Mouse (Mus musculus) olfactory bulb, adult 2 months (tissue): Measurements from ENCODE around the gene Inpp5d. TPM values are rescaled to one million over a fixed set of nuclear protein-coding genes. Genes with fewer than 3 reads are reported as not detected.
"Not testable (repeated sequence)": the region's sequence is repeated elsewhere in the genome, so short reads cannot be mapped to it uniquely, and the experiment has no call there.

Experiments
- H3K27ac ChIP-seq: fragments of 200-500 bp; 2 replicates; pipeline ENCODE4 v1.5.1; 2012; ENCODE audit warnings: low read depth, low read length; ENCODE audit not compliant: insufficient read depth
- H3K4me1 ChIP-seq: fragments of 200-500 bp; 2 replicates; pipeline ENCODE4 v1.6.1; 2012; ENCODE audit warnings: low read length; ENCODE audit not compliant: control insufficient read depth, insufficient read depth
- H3K4me3 ChIP-seq: fragments of 200-500 bp; 2 replicates; pipeline ENCODE4 v1.5.1; 2012; ENCODE audit warnings: mild to moderate bottlenecking, low read depth, low read length, moderate library complexity; ENCODE audit not compliant: insufficient read depth
- CTCF ChIP-seq: fragments of 200-500 bp; IDR thresholded peaks from 2 replicates; pipeline ENCODE4 v1.5.1; 2012; ENCODE audit warnings: low read depth, mild to moderate bottlenecking, low read length, moderate library complexity; ENCODE audit not compliant: insufficient read depth
- POLR2A ChIP-seq: fragments of 200-500 bp; IDR thresholded peaks from 2 replicates; pipeline ENCODE4 v1.6.1; 2012; ENCODE audit warnings: mild to moderate bottlenecking, low read depth, low read length, moderate library complexity; ENCODE audit not compliant: insufficient read depth
- WGBS: fragments of 180-500 bp; shearing (Covaris S2); methylation state at CpG from one replicate; pipeline ENCODE4 v1.1.7; 2018; 5-methylcytosine and 5-hydroxymethylcytosine counted together
- polyA plus RNA-seq: library from polyadenylated mRNA; stranded (reverse); fragments of >200 nt; gene quantifications from 2 replicates; pipeline ENCODE4 v1.2.4, GENCODE M21; 2012; ENCODE audit warnings: low replicate concordance; ENCODE audit not compliant: missing spikeins, insufficient read depth, insufficient read length

Gene Inpp5d
- polyA plus RNA-seq, 1 experiment, result not detected

- no peaks in the 10 kb centered on the region for H3K4me1 ChIP-seq
- no peak overlapping the region for H3K27ac ChIP-seq
- no peak overlapping the region for H3K4me3 ChIP-seq
- 56% methylated on average over 5 of the region's 5 CpGs for WGBS
- no peak for TF ChIP-seq CTCF
- TF ChIP-seq POLR2A, result no peak
Measured at GRCm38 (mm10) chr1:87679089-87679488, 59.0 kb downstream of the Inpp5d start.

- TF ChIP-seq CTCF, result no peak
- no peak for TF ChIP-seq POLR2A
- Histone ChIP-seq H3K4me1 (no peaks in the 10 kb centered on the region), H3K27ac (no peak overlapping the region), H3K4me3 (no peak overlapping the region)
- 68% methylated on average over 4 of the region's 4 CpGs for WGBS
Measured at GRCm38 (mm10) chr1:87680950-87681349, 60.8 kb downstream of the Inpp5d start.

- not testable (repeated sequence) for H3K27ac ChIP-seq, H3K4me1 ChIP-seq, H3K4me3 ChIP-seq
- WGBS, result 85% methylated on average over 7 of the region's 7 CpGs
Measured at GRCm38 (mm10) chr1:87682473-87682872, 62.4 kb downstream of the Inpp5d start.

DNA sequence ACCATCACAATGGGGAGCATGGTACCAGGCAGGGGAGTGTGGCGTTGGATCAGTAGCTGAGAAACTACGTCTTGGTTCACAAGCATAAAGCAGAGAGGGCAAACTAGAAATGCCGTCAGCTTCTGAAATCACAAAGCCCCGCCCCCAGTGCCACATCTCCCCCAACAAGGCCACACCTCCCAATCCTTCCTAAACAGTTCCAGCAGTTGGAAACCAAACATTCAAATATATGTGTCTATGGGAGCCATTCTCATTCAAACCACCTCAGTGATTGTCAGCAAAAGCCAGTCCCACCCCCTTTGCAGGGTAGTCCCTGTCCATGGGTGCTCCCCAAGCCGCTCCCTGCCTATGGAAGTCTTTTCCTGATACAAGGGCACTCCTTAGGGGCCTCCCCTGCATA, 64.0 kb downstream of the Inpp5d start:
- Histone ChIP-seq H3K4me3 (no peak overlapping the region), H3K27ac (no peak overlapping the region), H3K4me1 (no peaks in the 10 kb centered on the region)
- 90% methylated on average over 5 of the region's 5 CpGs for WGBS
- no peak for TF ChIP-seq CTCF
- TF ChIP-seq POLR2A, result no peak

- TF ChIP-seq POLR2A (no peak), CTCF (no peak)
- H3K4me1 ChIP-seq, result no peaks in the 10 kb centered on the region
- no peak overlapping the region for H3K27ac ChIP-seq
- no peak overlapping the region for H3K4me3 ChIP-seq
- 57% methylated on average over 3 of the region's 3 CpGs for WGBS
Measured at GRCm38 (mm10) chr1:87684791-87685190, 64.7 kb downstream of the Inpp5d start.

DNA sequence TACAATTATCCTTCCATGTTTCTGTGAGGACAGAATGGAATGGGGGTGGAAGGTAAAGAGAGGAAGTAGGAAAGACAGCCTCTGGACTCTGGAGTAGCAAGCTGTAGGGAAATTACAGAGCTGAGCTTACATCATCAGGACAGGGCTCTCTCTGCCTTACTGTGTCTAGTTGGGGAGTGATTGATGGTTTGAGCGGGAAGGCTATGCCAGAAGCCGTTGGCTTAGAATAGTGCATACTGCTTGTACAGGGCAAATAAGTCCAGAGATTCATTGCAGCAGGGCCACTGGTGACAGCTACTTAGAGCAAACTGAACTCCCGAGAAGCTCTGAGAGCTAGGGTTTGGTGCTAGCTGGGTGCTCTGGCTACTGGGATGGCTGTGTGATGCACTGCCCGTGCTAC, 66.2 kb downstream of the Inpp5d start:
- Histone ChIP-seq H3K4me3 (no peak overlapping the region), H3K4me1 (no peaks in the 10 kb centered on the region), H3K27ac (no peak overlapping the region)
- 71% methylated on average over 4 of the region's 4 CpGs for WGBS
- TF ChIP-seq CTCF (no peak), POLR2A (no peak)

- no peak overlapping the region for H3K4me3 ChIP-seq
- WGBS, result 39% methylated on average over 1 of the region's 1 CpGs
- TF ChIP-seq CTCF, result no peak
- TF ChIP-seq POLR2A, result no peak
- no peak overlapping the region for H3K27ac ChIP-seq
- H3K4me1 ChIP-seq, result no peaks in the 10 kb centered on the region
Measured at GRCm38 (mm10) chr1:87687009-87687408, 66.9 kb downstream of the Inpp5d start.

DNA sequence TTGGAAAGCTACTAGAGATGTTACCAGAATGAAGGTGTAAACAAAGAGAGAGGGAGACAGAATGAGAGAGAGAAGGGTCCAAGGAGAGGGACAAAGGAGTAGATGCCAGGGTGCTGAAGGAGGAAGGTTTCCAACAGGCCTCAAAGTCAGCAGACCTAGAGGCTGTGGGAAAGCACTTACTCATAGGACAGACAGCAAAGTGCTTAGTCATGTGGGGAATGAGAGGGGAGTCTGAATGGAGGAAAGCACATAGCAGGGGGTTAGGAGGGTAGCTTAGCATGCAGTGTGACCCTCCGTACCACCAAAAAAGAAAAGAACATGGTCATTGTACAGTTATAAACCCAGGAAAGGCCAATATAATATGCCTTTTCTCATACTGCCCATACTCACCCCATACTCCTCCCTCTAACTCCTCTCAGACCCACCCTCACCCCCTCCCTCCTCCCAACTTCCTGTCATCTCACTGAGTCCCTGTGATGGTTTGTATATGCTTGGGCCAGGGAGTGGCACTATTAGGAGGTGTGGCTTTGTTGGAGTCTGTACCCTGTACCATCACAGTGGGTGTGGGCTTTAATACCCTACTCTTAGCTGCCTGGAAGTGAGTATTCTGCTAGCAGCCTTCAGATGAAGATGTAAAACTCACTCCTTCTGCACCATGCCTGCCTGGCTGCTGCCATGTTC, 69.7 kb downstream of the Inpp5d start:
- no peaks in the 10 kb centered on the region for H3K4me1 ChIP-seq
- WGBS, result 78% methylated on average over 1 of the region's 1 CpGs
- no peak for TF ChIP-seq POLR2A
- no peak for TF ChIP-seq CTCF
- no peak overlapping the region for H3K27ac ChIP-seq
- H3K4me3 ChIP-seq, result no peak overlapping the region

GRCm38 (mm10) chr1:87696358-87696757, 76.2 kb downstream of the Inpp5d start:
- no peak for TF ChIP-seq POLR2A
- no peak overlapping the region for H3K27ac ChIP-seq
- 81% methylated on average over 5 of the region's 5 CpGs for WGBS
- peaks cover 4% of the 10 kb centered on the region; the same call in 1 of the 2 replicates for H3K4me1 ChIP-seq
- no peak overlapping the region for H3K4me3 ChIP-seq

GRCm38 (mm10) chr1:87698010-87698409, 77.9 kb downstream of the Inpp5d start:
- TF ChIP-seq CTCF (no peak), POLR2A (no peak)
- Histone ChIP-seq H3K27ac (no peak overlapping the region), H3K4me3 (no peak overlapping the region), H3K4me1 (peaks cover 4% of the 10 kb centered on the region; the same call in 1 of the 2 replicates)
- WGBS, result 87% methylated on average over 6 of the region's 6 CpGs
